Mouse (Mus musculus) neutrophil, adult 5-6 weeks (primary cell): ENCODE data around the gene Rnf157. TPM values are rescaled to one million over a fixed set of nuclear protein-coding genes. Genes with fewer than 3 reads are reported as not detected.
A peak's percentile ranks its signal among the peaks of the same experiment; 100 is the strongest.

Experiments
- ATAC-seq: fragments of 151-379, 151-347 bp; 2 replicates; pipeline ENCODE4 v1.8.0; 2017; ENCODE audit warnings: mild to moderate bottlenecking, moderate TSS enrichment; ENCODE audit not compliant: insufficient number of reproducible peaks, poor library complexity, low FRiP score, severe bottlenecking; ENCODE audit errors: extremely low read depth
- total RNA-seq: library from RNA; stranded (forward); fragments of 200-1000 nt; gene quantifications from 2 replicates; pipeline ENCODE4 v1.2.3, GENCODE M21; 2017

The Rnf157 gene
- total RNA-seq, 1 experiment from 2014 or later, result 17.0 TPM

GRCm38 (mm10) chr11:116358926-116359637 is 53.8 kb downstream of the Rnf157 start:
- ATAC-seq, result no peak

GRCm38 (mm10) chr11:116354521-116354920 is 58.3 kb downstream of the Rnf157 start:
- ATAC-seq, result no peak

- ATAC-seq, result no peak
Measured at GRCm38 (mm10) chr11:116353535-116353934, 59.3 kb downstream of the Rnf157 start.

DNA sequence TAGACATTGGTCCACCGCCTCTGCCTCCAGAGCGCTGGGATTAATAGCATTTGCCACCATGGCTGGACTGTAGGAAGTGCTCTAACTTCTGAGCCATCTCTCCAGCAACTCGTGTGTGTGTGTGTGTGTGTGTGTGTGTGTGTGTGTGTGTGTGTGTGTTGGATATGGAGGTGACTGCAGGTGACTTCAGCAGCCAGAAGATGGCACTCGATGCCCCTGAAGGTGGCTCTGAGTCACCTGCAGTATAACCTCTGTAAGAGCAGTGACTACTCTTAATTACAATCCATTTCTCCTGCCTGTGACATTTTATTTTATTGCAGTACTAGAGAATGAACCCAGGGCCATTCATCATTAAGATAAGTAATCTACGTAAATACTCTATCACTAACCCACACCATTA is 61.5 kb downstream of the Rnf157 start:
- no peak for ATAC-seq

GRCm38 (mm10) chr11:116347955-116348354 is 64.9 kb downstream of the Rnf157 start:
- no peak for ATAC-seq

DNA sequence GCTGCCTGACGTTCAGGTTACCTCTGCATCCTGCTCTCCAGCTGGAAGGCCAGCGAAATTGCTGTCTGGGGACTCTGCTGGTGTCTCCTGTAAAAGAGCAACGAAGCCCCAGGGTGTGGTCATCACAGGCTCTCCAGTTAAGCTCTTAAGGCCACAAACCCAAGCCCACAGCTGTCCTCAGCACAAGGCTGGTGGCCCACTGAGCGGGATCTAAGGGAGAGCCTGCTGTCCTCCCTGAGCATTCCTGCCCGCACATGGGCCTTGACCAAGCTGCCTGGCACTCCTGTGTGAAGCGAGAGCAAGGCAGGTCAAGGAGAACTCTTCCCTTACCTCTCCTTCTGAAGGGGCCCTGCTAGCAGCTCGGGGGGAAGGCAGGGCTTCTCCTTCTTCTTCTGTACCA is 65.8 kb downstream of the Rnf157 start:
- ATAC-seq, result no peak

DNA sequence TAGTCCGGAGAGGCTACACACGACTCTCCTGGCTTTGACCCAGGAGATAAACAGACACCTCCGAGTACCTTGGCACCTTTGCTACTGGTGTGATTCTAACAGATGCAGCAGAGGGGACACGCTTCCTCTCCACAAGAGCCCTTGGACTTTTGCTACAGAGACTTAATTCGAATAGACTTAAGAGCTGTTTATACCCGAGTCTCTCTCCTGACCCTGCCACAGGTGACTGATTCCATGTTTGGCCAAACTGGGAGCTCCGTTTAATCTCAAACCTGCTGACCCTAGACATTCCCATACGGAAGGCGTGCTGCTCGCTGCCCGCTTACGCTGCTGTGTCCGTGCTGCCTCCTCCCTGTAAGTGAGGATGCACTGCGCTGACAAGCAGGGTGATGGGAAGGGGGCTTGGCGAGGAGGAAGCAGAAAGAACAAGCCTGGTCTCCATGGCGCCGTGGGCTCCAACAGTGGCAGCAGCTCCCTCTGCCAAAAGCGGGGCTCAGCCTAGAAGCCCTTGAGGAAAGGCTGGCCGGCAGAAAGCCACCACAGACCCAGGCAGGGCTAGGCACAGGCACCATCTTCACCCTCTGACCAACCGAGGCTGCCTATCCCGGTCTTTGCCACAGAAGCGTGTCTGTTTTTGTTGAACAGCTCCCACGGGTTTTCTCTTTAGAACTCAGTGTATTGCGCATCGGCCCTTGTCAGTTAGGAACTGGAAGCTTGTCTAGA is 70.6 kb downstream of the Rnf157 start:
- ATAC-seq, result no peak

DNA sequence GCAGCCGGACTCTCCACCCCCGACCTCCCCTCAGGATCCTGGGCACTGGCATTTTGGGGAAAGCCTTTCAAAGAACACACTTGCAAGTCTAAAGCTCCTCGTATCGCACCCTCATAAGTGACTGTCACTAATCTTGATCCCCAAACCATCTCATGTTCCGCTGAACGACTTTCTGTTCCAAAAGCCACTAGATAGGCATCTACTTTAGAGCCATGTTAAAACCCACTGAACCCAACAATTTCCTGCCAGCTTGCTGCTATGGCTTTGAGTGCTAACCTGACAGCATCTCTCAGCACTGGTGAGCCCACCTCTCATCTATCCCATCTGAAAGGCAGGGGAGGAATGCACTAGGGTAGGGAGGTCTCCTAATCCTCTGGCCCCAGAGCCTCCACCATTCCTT is 75.3 kb downstream of the Rnf157 start:
- no peak for ATAC-seq

GRCm38 (mm10) chr11:116337000-116337399 is 75.8 kb downstream of the Rnf157 start:
- no peak for ATAC-seq

GRCm38 (mm10) chr11:116336393-116336792 is 76.4 kb downstream of the Rnf157 start:
- ATAC-seq, result no peak

DNA sequence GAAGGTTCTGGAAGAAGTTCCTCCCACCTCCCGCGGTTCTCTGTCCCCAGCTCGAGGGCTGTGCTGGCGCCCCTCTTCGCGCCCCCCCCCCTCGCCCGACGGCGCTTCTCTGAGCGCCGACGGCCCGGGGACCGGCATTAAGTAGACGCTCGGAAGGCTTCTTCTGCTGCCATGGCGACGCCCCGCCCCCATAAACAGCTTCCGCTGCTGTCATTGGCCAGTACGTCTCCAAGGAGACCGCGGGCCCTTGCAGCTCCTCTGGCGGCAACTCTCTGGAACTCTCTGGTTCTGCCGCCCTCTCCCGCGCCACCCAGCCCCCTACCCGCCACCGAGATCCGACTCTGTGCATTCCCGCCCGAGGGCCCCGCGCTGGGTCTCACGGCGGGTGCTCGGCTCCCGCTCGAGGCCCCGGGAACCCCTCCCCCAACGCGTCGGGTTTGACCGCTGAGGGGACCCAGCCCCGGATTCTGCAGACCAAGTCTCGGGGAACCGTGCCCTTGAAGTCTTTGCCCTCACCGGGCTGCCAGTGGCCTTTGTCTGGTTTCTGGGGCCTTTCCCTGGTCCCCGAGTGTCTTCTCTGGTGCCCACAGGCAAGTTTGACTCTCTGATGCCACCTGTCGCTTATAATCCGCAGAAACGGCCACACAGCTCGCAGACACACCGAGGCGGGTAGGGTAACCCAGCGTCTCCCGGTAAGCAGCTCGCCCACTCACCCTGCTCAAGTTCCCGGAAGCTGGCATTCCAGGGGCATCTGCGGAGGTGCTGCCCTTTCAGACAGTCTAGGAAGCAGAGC is 77.4 kb downstream of the Rnf157 start, which contains the start of gene Foxj1:
Gene Foxj1, minus strand, starts transcription at position 156 of the 793 bp plus-strand sequence.
- peak; percentile 82 for ATAC-seq

DNA sequence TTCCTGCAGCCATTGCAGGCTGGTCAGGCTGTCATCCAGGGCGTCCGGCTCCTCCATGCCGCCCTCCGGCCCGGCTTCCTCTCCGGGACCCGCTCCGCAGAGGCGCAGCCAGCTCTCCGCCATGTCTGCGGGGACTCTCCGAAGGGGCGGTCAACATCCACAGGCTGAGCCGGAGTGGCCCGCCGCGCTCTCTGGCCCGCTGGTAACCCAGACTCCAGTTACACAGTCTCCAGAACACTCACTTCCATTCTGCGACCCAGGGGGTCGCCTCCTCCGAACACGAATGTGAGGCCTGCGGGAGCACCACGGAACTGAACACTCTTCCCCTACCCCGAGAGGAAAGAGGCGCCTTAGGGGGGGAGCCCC is 78.4 kb downstream of the Rnf157 start:
- no peak for ATAC-seq

DNA sequence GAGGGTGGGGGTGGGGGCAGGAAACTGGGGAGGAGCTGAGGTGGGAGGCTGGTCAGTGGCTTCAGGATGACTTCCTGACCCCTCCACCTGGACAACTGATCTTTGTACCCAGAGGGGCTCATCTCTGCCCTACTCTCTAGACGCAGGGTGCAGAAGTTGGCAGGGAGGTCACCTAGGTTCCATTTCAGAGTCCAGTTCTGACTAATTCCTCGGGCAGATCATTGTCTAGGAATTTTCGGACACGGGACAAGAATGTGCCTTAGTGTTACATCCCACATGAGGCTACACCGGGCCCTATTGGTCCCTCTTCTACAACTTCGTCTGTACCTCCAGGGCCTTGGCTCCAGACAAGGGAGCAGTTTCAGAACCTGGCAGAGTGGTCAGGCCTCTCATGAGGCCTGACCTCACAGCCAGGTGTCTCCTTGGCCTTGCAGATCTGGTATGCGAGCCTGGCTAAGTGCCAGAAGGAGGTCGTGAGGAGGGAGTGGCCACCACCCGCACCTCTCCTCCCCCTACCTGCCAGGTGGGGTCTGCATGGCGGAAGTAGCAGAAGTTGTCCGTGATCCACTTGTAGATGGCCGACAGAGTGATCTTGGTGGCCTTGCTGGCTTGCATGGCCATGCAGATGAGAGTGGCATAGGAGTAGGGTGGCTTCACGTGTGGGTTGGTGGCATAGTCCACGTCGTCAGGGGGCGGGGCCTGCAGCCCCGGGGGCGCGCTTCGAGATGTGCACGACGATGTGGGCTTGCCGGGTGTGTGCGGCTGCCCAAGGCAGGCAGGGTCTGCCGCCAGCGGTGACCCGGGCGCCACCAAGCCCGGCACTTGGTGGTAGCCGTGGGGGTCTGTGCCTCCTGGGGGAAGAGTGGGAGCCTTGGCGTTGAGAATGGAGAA is 79.1 kb downstream of the Rnf157 start:
- ATAC-seq, result no peak

DNA sequence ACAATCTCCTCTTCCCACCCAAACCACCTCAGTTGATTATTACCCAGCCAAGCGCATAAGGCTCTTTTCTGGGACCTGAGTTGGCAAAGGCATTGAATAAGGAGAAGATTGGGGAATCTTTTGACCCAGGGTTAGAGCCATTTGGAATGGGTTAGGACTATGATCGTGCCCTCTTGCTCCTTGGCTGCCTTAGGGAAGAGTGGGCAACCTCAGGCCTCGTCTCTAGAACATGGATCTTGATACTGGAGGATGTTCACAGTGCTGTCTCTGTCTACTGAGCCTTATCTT is 79.9 kb downstream of the Rnf157 start:
- ATAC-seq, result no peak

- ATAC-seq, result no peak
Measured at GRCm38 (mm10) chr11:116332232-116332982, 80.4 kb downstream of the Rnf157 start.

DNA sequence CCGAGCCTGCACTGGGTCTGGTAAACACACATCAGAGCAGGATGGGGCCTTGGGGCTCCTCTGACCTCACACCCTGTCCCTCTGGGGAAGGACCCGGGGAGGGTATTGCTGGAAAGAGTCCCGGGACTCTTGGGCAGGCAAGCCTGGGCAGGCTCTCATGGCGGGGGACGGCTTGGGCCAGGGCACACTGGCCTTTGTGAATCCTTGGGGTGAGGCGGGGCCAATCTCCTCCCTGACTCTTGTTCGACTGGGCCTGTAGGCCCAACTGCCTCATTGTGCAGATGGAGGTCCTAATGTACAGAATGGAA is 82.7 kb downstream of the Rnf157 start:
- no peak for ATAC-seq

- ATAC-seq, result no peak
Measured at GRCm38 (mm10) chr11:116329314-116330210, 83.3 kb downstream of the Rnf157 start.
